Mouse (Mus musculus): ENCODE measurements around the gene Ugt1a7c.
"Not testable (repeated sequence)": the region's sequence is repeated elsewhere in the genome, so short reads cannot be mapped to it uniquely, and the experiment has no call there.

Ugt1a7c gene

DNA sequence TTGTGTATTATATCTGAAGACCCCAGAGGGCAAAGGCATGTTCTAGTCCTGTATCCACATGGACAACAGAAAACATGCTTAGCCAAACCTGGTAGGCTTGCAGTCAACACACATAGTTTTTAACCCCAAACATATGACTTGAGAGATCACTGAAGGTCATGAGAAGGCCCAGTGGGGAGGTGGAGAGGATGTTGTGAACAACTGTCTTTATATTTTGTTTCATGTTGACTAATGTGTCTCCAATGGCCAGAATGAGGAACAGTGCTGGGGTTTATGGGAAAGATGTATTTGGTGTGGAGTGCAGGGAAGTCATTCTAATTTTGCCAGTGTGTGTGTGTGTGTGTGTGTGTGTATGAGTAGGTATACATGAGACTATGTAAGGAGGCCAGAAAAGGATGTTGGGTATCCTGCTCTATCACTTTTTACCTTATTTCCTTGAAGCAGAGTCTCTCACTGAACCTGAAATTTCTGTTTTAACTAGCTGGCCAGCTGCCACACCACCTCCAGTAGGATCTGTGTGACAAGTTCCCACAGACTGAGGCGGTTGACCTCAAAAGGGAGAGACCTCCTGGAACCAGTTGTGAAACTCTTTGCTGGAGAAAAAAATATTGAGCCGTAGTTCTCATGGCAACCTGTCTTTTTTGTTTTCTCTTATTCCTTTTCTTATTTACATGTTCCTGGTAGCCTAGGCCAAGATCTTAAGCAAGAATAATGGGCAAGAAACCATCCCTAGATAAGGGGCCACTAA is 129.3 kb downstream of the Ugt1a7c start:
- peak; percentile 74 for DNase-seq (ENCODE audit: low spot score)

DNA sequence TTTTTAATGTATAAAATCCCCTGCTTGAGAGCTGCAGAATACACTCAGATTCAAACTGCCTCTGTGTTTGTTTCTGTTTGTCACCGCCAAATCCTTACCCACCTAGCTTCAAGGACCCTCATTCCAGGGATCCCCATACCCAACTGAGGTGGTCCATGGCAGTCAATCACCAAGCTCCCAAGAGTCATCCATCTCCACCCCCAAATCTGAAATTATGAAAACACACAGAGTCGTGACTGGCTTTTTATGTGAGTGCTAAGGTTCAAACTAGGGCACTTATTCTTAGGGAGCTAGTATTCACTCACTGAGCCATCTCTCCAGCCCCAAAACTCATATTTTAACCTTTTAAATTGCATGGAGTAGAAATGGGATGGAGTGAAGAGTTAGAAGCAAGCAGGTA is 130.4 kb downstream of the Ugt1a7c start:
- DNase-seq (ENCODE audit: low spot score), result not testable (repeated sequence)

DNA sequence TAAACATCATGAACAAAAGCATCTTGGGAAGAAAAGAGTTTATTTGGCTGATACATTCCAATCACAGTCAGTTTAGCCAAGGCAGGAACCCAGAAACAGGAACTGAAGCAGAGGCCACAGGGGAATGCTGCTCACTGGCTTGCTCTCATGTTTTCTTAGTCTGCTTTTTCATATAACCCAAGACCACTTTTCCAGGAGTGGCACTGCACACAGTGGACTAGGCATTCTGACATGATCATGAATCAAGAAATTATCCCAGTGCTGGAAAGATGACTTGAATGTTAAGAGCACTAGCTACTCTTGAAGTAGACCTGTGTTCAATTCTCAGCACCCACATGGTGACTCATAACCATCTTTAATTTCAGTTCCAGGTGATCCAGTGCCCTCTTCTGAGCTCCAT is 130.9 kb downstream of the Ugt1a7c start:
- no peak for DNase-seq (ENCODE audit: low spot score)

DNA sequence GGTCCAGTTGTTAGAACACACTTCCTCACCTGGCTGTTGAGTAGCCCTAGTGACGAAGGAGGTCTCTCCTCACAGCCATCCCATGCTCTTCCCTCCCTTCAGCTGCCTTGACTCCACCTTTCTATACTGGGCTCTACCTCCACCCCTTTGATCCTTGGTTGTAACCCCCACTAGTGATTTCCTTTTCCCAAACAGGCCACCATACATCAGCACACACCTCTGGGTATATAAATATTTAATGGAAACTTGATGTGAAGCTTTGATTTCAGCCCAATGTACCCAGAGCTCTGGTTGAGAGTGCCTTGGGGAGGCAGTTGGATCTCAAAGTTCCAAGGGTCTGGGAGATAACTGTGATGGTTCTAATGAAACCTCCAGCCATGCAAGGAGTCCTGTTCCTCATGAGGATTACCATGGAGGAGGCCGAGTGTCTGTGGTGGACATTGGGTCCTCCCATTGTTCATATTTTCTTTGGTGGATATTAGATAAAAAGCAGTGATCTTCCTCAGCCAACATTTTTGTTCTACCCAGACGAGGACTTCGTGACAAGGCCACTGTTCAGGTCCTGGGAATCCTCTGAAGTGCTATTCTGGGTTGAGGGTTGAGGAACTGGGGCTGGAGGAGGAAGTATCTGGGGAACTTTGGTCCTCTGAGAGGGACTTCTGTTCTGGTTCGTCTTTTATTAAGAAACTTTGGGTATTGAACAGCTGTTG is 132.0 kb downstream of the Ugt1a7c start, which contains the start of gene Mroh2a:
Gene Mroh2a (plus strand): TSS at position 317 of the 710 bp plus-strand sequence.
- no peak for DNase-seq (ENCODE audit: low spot score)

DNA sequence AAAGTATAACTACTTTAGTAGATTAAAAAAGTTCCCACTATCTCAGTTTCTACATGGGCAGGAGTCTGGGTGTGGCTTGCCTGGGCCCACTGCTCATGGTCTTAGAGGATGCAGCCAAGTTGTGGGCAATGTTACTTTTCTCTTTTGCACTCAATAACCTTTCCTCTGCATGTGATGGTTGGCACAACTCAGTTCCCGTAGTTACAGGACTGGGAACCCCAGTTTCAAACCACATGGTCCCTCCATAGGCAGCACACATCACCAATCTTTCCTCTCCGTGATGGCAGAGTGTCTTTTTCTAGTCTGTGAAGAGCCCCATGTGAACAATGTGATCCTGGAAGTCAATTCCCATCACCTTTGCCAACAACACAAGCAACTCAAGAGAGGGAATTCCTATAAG is 132.6 kb downstream of the Ugt1a7c start:
- no peak for DNase-seq (ENCODE audit: low spot score)

DNA sequence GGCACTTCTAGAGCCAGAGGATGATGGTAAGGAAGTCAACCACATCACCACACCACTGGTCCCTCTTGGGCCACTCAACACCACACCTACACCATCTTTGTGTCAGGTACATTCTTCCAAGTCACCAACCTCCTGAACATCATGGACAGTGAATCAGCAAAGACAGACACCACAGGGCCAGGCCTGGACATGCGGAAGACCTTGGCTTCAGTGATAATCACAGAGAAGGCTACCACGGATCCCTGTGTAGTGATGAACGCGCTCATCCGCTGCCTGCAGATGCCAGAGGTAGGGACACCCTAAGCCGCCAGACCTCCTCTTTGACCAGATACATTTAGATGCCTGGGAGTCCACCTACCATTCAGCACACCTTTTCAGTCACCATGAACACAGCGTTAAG is 133.3 kb downstream of the Ugt1a7c start:
- no peak for DNase-seq (ENCODE audit: low spot score)

DNA sequence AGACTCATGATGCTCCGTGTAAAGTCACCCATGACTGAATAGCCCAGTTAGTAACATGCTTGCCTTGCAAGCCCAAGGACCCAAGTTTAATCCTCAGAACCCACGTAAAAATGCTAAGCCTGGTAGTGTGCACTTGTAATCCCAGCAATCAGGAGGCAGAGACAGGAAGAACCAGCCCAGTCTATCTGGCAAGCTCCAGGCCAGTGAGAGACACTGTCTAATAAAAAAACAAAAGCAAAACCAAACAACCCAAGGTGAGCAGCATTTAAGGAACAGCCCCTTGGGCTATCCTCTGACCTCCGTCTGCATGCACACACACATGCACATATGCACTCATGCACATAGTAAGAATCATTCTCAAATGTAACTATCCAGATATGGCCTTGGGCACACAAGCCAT is 134.7 kb downstream of the Ugt1a7c start:
- DNase-seq (ENCODE audit: low spot score), result no peak

DNA sequence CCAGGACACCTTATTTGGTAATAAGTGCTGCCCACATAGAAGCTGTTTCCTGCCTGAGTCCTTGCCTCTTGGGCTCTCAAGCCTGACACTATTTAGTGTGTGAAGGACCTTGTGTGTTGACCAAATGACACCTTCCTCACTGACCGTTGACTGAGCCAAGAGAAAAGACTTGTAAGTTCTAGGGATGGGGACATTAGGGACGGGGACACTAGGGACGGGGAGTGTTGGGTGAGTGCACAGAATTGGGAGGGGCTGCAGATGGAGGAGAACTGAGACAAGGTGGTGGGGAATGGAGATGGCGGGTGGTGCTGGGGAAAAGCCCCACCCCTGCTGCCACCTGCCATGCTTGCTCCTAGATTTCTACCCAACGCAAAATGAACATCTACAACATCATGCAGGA is 135.1 kb downstream of the Ugt1a7c start:
- DNase-seq (ENCODE audit: low spot score), result no peak

DNA sequence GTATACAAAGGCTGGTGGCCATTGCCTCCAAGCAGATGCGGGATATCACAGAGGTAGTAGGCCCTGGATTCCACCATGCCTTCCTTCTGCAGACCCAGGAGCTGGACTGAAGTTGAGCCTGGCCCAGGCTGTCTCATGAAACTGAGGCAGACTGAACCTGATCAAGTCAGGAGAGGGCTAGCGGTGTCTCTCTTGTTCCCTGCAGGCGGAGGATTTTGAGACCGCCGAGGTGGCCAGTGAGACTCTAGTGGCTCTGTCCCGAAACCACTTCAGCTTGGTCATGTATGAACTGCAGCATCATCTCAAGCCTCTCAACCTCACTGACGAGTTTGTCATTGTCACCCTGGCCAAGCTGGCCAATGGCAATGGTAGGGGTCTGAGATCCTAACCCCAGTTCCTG is 135.6 kb downstream of the Ugt1a7c start:
- DNase-seq (ENCODE audit: low spot score), result no peak

DNA sequence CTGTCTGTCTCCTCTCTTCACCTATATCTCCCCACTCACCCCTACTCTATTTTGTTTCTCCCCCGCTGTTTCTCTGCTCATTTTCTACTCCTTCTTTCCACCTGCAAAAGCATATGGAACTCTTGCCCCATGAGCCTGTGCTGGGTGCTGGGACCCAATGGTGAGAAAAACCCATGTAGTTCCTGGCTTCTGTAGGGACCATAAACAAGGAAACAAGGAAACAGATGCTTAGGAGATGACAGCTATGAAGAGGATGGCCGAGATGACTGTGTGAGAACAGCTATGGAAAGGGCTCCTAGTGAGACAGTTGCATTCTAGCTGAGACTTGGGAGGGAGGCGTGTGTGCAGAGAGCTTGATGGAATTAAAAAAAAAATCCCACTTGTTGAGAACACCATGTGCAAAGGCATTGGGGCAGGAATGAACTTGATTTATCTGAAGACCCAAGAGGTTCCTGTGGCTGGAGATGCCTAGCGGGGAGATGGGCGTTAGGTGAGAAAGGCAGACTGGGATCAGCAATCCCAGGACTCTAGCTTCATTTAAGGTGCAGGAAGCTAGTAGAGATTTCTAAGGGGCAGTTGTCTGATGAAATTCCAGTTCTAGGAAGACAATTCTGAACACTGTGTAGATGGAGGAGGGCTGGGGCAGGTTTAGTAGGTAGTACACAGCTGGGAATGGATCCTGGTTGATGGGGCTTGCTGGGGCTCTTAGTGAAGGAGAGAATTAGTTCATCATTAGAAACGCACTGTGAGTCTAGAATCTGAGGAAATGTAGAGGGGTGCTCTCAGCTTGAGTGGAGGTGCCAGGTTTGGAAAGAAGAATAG is 136.3 kb downstream of the Ugt1a7c start:
- DNase-seq (ENCODE audit: low spot score), result no peak

DNA sequence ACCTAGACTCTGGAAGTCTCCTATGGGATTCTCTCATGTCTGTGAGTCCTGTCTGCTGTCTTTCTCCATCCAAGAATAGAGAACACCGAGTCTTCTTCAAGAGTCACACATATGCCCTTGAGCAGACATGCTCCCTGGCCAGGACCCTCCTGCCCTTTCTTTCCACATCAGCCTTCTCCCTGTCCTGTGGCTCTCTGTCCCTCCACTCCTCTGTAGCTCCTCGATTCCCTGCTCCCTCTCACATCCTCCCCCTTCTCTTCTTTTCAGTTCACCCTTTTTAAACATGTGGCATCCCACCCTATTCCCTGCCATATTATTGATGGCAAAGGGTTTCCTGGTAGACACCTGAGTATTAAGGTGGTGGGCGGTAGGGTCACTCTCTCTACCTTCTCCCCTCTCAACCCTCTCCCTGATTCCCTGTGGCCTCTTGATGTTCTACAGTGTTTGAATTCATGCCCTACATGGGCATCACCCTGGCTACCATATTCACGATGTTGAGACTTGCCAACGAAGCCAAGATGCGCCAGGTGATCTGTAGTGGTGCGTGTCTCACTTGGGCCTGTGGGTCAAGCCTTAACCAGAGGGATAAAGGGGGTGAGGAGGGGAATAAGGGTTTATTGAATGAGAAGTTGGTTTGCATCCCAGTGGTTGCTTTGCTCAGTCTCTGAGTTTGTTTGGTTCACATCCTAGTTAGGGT is 137.1 kb downstream of the Ugt1a7c start:
- no peak for DNase-seq (ENCODE audit: low spot score)

DNA sequence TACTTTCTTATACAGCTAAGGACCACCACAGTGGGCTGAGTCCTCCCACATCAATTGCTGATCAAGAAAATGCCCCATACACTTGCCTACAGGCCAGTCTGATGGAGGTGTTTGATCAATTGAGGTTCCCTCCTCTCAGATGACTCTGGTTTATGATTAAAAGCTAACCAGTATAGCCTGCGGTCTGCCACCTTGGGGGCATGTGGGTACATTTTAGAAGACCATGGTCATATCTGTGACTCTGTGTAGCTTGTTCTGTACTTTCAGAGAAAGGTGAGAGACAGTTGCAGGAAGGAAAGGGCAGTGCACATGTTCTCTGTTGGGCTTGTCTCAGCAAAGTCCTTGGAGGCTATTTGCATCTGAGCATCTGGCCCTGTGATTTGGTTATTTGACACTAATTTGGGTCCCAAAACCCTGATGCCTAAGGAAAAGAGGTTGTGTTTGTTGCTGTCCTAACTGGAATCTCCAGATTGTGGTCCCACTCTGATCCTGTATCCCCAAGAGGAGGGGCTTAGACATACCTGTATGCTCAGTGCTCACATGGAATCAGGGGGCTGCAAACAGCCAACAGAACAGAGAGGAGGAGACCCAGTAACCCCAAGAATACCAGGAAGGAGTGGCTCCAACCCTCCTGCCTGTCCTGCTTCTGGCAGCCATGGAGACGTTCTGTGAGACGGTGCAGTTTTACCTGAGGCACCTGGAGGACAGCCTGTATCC is 138.0 kb downstream of the Ugt1a7c start:
- DNase-seq (ENCODE audit: low spot score), result no peak

DNA sequence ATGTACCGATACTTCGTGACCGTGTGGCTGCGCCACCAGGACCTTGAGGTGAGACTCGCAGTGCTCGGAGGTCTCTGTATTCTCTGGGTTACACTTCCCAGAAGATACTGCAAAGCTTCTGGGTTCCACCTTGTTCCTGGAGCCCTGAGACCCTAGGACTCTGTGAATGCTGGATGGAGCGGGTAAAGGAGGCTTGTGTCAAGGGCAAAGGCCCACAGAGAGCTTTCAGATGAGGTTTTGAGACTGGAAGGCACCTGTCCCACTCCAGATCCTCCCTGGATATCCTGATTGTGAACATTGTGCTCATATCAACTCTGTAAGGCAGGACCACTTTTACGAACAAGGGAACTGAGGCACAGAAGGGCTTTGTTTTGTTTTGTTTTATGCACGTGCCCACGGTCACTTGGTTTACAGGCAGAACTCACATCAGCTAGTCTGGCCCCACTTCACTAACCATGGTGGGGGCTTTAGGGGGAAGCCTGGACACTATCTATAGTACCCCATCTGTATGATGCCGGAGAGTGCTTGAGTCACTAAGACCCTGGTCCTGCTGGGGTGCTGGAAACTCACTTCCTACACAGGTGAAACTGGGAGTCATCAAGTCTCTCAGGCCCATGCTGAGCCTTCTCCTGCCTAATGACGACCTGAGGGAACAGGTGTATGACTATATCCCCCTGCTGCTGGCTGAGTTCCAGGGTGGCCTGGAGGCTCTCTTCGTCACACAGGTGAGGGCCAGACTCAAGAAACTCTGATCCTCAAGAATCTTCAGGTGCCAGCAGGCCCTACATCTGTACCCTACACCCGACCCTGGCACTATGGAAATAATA is 138.8 kb downstream of the Ugt1a7c start:
- DNase-seq (ENCODE audit: low spot score), result no peak

DNA sequence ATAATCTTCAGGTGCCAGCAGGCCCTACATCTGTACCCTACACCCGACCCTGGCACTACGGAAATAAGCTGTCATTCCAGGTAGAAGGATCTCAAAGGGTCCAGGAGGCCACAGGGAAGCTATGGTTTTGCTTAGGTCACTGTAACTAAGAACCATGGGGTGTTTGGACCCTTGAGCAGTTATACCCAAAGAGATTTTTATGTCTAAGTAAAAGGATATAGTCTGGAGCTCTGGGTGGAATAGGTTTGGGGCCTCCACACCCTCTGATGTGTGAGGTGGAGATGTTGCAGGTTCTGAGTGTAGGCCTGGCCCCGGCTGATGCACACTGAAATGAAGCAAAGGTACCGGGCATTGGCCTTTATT is 139.4 kb downstream of the Ugt1a7c start:
- no peak for DNase-seq (ENCODE audit: low spot score)

DNA sequence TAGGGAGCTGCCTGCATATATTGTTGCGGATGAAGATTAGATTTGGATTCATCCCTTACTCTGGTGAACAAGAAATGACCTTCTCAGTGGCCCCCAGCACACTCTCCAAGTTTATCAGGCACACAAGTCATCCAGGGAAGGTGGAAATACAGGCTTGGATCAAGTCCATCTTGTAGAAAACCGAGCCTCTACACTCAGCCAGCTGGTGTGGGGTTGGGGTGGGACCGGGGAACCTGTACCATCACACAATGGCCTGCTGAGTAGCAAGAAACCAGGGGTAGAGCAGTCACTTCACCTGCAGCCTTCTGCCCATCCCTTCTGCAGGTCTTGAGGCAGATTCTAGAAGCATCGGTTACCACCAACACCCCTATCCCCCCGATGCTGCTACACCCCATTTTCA is 139.8 kb downstream of the Ugt1a7c start:
- DNase-seq (ENCODE audit: low spot score), result no peak

DNA sequence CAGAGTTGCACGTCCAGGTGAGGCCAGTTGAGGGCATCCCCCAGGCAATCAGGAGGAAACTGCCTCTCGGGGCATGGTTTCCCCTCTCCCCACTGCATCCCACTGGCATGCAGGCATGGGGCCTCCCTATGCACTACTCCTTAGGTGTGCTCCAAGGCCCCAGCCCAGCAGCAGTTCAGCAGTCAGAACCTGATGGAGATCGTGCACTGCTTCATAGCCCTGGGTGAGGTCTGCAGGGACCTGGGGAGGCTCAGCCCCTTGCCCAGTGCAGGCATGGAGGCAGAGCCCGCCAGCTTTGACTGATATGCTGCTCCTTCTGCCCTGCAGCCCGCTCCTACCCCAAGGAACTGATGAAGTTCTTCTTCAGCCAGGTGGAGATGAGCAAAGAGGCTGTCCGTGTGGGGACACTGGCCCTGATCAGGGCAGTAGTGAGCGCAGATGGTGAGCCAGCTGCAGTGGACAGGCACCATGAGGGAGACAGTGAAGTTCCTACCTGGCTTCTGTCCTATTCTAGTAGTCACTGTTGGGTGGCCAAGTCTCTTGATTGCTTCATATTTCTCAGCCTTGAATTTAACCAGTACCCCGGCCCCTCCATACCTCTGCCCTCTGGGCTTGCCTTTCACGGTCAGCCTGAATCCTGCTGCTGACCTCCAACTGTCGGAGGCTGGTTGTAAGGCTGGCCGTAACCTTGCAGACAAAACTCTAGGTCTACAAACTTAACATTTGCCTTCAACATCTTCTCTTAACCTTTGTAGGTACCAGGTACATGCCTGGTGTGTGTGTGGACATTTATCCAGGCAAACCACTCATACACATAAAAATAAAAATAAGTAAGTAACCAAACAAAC is 140.4 kb downstream of the Ugt1a7c start:
- no peak for DNase-seq (ENCODE audit: low spot score)

DNA sequence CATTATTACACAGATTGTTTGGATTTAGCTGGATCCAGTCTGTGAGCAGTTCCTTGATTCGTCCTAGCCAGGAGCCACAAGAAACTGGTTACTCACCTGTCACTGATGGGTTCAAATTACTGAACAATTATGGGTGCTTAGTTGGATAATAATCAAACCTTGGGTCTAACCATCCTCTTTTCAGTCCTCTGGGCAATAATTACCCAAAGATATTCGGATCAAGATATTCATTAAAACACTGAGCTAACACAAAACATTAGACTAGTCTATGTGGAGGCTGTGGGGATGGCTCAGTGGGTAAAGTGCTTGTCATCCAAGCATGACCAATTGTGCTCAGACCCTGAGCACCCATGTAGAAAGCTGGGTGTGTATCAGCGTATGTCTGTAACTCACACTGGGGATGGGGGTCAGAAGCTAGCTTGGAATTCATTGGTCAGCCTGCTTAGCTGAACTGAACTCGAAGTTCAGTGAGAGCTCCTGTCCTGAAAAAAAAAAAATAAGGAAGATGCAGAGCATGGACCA is 141.1 kb downstream of the Ugt1a7c start:
- DNase-seq (ENCODE audit: low spot score), result no peak

DNA sequence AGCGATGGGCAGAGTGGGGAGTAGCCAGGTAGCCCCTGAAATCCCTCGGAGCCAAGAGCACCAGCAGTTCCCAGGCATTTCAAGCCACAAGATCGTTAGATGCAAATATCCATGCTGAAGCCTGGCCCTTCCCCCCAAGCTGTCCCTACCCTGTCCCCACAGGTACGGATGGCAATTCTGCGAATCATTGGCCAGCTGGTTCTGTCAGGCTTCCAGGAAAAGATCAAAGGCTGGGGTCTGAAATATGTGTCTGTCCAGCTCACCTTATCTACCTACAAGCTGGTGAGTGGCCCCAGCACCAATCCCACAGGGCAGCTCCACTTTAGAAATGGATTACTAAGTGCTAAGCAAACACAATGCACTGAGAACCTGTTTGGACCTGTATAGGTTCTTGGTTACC is 142.4 kb downstream of the Ugt1a7c start:
- no peak for DNase-seq (ENCODE audit: low spot score)

DNA sequence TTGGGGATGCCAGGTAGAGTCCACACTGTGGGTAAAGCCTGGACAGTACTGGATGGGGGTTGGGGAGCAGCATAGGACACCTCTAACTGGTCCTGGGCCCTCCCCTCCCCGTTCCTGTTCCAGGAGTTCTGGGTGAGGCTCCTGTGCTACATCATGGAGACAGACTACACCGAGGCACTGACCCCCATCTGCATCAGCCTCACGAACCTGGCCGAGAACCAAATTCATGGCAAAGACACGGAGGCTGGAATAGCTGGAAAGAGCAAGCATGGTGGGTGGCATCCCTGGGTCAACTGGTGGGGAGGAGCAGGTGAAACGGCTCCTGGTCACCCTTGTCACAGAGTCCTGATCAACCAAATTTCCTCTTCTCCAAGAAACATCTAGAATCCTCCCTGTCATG is 143.9 kb downstream of the Ugt1a7c start:
- DNase-seq (ENCODE audit: low spot score), result no peak

DNA sequence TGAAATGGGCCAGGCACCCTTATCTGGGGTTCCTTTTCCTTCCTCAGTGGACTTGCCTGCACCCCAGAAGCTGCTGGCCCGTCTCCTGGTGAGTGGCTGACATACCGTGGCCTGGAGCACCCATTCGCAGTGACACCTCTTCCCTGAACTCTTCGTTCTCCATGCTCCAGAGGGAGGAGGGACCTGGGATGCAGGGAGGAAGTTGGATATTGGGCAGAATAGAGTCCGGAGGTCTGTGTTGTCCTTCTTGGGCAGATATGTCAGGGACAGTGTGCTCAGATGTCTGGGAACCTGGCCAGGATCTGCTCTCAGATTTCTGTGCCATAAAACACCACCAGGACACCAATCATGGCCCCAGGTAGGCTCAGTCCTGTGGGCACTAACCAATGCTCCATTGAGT is 145.2 kb downstream of the Ugt1a7c start:
- no peak for DNase-seq (ENCODE audit: low spot score)
